Mouse (Mus musculus): ENCODE measurements around the gene Adh7.

The Adh7 gene

DNA sequence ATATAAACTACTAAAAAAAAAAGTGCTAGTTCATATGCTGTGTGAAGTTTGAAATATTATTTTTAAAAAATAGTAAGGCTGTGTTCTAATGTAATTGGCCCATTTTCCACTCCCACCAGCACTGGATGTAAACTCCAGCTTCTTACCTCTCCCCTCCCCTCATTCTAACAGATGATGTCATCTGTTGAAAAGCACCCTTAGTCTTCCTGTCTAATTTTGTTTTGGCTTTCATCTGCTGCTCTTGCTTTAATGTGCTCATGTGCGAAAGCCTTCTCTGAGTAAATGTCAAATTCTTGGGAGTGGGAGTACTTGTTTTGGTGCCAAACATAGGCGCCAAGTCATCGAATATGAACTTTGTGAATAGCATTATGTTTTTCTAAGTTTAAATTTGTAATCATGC is 47.1 kb downstream of the Adh7 start:
- ChIA-PET POLR2A (no interaction called here), CTCF (no interaction called here)

DNA sequence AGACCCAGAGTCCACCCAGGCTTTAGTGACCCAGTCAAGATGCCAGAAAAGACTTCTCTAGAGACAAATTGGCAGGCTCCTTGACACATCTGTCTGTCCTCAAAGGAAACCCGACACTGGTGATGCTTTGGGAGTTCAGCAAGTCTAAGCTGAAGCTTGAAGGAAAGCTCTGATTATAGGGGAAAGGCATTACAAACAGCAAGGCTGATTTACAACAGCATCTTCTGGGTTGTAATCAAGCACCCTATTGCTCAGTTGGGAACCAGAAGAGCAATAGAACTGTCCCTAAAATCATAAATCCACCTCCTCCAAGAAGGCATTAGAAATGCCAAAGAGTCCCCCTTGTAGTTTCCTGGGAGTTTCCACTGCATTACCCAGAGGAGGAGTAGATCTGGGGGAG is 52.9 kb downstream of the Adh7 start:
- CTCF ChIA-PET: no interaction called here
- POLR2A ChIA-PET: no interaction called here

DNA sequence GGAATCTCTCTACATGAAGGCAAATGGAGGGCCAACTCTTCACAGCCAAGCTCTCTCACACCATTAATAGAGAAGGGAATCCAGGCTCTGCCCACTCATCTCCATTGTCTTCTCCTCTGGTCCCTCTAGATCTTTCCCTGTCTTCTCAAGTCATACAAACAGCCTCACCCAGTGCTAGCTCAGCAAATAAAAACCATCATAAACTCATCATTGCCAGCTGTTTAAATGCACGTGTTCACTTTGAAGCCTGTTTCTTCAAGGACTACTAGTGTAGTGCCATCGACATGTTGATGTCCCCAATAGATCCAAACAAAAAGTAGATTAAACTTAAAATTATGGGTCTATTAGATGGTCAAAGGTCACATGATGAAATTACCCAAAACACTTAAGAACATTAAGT is 53.7 kb downstream of the Adh7 start:
- CTCF ChIA-PET: no interaction called here
- POLR2A ChIA-PET: interaction anchor here in 1 of 4 experiments (1.3 kb wide), 1 partner anchor 11 kb away, joined by 3 read pairs; no protein-coding TSS in a partner anchor

DNA sequence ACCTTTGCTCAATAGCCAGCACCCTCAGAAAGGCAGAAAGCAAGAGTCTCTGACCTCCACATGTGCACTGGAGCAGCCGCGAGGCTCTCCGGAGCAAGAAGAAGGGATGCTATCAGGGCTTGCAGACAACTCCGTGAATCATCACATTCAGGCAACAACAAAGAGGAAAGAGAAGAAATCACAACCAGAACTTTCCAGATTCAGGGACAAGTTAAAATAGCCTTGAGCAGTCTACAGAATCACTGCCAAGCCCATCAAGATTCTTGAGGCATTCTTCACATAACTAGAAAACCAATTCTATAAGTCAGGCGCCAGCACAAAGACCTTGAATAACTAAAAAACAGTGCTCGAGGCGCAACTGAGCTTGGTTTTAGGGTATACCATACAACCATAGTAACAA is 55.5 kb downstream of the Adh7 start:
- ChIA-PET POLR2A (interaction anchor here in 2 of 4 experiments (1.2 to 1.7 kb wide), 5 partner anchors 10 to 409 kb away, joined by 3 to 4 read pairs (median 3); partner anchors contain the start of genes H2afz (in 1 of the 2) and Trmt10a (in 1 of the 2)), CTCF (interaction anchor here in 1 of 4 experiments (1.2 kb wide), 1 partner anchor 75 kb away, joined by 4 read pairs; no protein-coding TSS in a partner anchor)

DNA sequence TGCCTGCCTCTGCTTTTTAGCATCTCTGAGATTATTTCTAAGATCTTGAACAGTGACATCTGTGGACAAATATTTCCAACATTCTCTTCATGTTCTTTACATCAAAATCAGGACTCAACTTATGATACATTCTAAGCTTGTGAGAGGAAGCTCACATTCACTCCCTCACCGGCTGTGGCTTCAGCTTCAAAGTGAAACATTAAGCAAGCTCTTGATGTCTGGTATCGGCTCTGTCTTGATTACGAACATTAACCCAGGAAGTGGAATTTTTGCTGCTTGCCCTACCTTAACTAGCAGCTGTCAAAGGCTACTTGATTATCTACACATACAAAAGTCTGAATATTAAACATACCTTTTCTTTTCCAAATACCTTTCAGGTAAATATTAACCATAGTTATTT is 57.5 kb downstream of the Adh7 start:
- ChIA-PET POLR2A (no interaction called here), CTCF (interaction anchor here in 1 of 4 experiments (1.1 kb wide), 1 partner anchor 77 kb away, joined by 3 read pairs; no protein-coding TSS in a partner anchor)

DNA sequence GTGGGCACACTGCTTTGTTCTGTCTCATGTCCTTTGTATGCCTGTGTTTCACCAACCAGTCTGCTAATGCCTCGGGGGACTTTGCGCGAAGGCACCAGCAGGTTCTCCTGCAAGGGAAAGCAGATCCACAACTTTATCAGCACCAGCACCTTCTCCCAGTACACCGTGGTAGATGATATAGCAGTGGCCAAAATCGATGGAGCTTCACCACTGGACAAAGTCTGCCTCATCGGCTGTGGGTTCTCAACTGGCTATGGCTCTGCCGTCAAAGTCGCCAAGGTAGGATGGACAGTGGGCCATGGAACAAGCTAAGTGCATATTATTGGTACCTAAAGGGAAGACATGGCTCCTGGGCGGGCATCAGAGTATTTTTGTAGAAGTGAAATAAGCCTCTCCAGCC is 65.0 kb downstream of the Adh7 start:
- POLR2A ChIA-PET: interaction anchor here in 1 of 4 experiments (1.0 kb wide), 1 partner anchor 11 kb away, joined by 3 read pairs; no protein-coding TSS in a partner anchor
- CTCF ChIA-PET: no interaction called here

All from embryonic stem cell, embryonic (primary cell).